Mouse (Mus musculus) E14TG2a.4 (cell line): ENCODE data around the gene Aebp2.
A peak's percentile ranks its signal among the peaks of the same experiment; 100 is the strongest.

ENCODE experiments used
- H3K27me3 ChIP-seq: 2 replicates; pipeline ENCODE4 v1.6.1; 2014; ENCODE audit warnings: low read length, control low read depth; ENCODE audit not compliant: insufficient read depth
- H3K36me3 ChIP-seq: 2 replicates; pipeline ENCODE4 v1.6.1; 2014; ENCODE audit warnings: low read length, control low read depth; ENCODE audit not compliant: insufficient read depth
- H3K4me1 ChIP-seq: replicated peaks from 2 replicates; pipeline ENCODE4 v1.6.1; 2014; ENCODE audit warnings: low read depth, low read length, control low read depth
- H3K4me3 ChIP-seq: replicated peaks from 2 replicates; pipeline ENCODE4 v1.5.1; 2014; ENCODE audit warnings: mild to moderate bottlenecking, low read length
- H3K9me3 ChIP-seq: 2 replicates; pipeline ENCODE4 v1.6.1; 2014; ENCODE audit warnings: low read length, control low read depth
- CTCF ChIP-seq: conservative IDR thresholded peaks from 2 replicates; pipeline ENCODE4 v1.5.1; 2014; ENCODE audit warnings: low read length
- NANOG ChIP-seq: IDR thresholded peaks from 2 replicates; pipeline ENCODE4 v1.6.1; 2014; ENCODE audit warnings: borderline replicate concordance, low read length, mixed read lengths
- POU5F1 ChIP-seq: IDR thresholded peaks from 2 replicates; pipeline ENCODE4 v1.6.1; 2014; ENCODE audit warnings: low read length, borderline replicate concordance

Aebp2 gene

DNA sequence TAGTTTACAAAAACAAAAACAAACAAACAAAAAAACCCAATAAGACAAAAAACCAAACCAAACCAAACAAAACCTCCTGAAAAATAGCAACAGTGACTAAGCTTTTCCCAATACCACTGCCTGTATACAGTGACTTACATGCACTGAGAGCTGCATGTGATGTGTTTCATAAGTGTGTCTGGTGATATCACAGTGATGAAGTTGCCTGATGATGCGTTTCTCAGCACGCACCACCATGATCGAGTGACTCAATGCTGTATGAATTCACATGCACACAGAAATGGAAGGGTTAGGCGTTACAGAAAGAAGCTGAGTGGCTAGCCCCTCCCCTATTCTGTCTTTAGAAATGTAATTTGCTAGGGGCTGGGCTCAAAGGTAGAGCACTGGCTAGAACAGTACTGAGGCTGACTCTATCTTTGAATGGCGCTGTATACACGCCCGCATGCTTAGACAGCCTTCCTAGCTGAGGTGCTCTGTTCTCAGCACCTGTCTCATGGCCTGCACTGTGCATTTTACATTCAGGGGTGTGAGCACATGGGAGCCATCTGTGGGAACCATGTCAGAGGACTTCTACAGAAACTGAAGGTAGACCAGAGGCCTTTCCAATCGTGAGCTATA lies 44.9 kb downstream of the Aebp2 start:
- H3K4me1 ChIP-seq: peaks cover 42% of the 10 kb centered on the region
- peaks cover 16% of the 10 kb centered on the region for H3K9me3 ChIP-seq
- no peak overlapping the region for H3K4me3 ChIP-seq
- H3K36me3 ChIP-seq: 0 out of 2 replicates have a peak, but pooled peaks cover 5% of the 10 kb centered on the region
- no peak for TF ChIP-seq POU5F1
- no peak for TF ChIP-seq NANOG
- TF ChIP-seq CTCF: no peak
- H3K27me3 ChIP-seq: no peaks in the 10 kb centered on the region

DNA sequence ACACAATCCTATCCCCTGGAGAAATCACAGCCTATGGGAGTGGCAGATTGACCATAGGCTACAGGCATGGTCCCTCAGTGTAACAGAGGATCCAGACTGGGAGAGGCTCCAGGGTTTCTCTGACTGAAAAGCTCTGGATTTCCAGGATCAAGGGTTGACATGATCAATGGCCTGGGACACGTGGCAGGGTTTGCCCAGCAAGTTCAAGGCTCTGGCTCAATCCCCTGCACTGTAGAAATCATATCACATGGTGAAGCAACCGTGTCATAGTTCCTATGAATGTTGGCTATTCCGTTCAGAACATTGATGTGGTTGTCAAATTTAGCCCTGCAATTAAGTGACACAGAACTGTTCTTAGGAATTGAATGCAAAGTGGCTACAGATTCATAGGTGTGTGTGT lies 52.0 kb downstream of the Aebp2 start:
- Histone ChIP-seq H3K9me3 (peaks cover 16% of the 10 kb centered on the region), H3K4me1 (peaks cover 59% of the 10 kb centered on the region), H3K36me3 (no peaks in the 10 kb centered on the region), H3K4me3 (no peak overlapping the region), H3K27me3 (no peaks in the 10 kb centered on the region)
- TF ChIP-seq CTCF: no peak
- TF ChIP-seq NANOG: no peak
- no peak for TF ChIP-seq POU5F1

DNA sequence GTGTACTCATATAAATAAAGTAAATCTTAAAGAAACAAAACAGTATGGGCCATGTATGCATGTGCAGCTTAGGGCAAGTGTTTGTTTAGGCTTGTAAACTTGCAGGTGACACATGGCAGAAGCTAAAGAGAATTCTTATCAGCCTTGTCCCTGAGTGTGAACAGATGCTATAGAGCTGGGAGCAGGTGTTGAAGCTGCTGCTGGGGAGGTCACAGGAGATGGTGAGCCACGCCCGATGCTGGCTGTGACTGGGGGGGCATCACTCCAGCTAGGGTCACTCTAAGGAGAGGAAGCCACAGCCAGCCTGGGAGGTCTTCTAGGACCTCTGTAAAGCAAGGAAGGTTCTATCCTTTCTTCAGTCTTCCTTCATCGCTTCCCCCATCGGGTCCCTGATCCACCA lies 53.6 kb downstream of the Aebp2 start:
- Histone ChIP-seq H3K4me3 (no peak overlapping the region), H3K9me3 (no peaks in the 10 kb centered on the region), H3K4me1 (peaks cover 65% of the 10 kb centered on the region), H3K27me3 (no peaks in the 10 kb centered on the region), H3K36me3 (no peaks in the 10 kb centered on the region)
- no peak for TF ChIP-seq NANOG

DNA sequence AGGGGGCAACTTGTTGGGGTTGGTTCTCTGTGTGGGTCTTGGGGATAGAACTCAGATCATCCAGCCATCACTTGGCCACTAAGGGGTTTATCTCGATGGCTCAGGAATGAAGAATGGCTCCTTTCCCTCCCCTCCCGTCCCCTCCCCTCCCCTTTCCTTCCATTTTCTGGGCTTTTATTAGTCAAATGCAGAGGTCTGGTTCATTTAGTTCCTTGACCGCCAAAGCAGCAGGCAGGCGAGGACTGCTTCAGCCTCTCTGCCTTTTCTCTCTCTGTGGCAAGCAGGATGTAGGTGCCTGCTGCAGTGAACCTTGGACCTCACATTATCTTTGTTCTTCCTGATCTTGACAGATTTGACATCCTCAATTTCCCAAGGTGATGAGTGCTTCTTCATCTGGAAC lies 54.6 kb downstream of the Aebp2 start:
- TF ChIP-seq POU5F1: no peak
- TF ChIP-seq CTCF: no peak
- TF ChIP-seq NANOG: no peak
- Histone ChIP-seq H3K4me3 (no peak overlapping the region), H3K4me1 (peaks cover 70% of the 10 kb centered on the region), H3K9me3 (no peaks in the 10 kb centered on the region), H3K36me3 (no peaks in the 10 kb centered on the region), H3K27me3 (no peaks in the 10 kb centered on the region)

DNA sequence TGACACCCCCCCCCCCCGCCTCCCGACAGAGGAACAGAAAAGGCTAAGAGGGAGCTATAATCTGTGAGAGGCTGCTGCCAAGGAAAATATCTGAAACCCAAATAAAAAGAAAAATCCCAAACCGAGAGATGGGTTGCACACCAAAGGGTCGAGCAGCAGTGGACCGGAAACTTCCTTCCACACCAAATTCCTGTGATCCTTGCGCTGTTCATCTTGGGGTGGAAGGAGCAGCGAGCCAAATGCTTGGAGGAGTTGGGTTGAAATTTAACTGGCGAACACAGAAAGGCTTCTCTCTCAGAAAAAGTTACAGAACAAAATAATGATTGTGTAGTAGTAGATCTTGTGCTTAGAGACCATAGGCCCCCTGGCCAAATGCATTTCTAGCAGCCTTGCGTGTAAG lies 55.5 kb downstream of the Aebp2 start:
- no peaks in the 10 kb centered on the region for H3K9me3 ChIP-seq
- no peak overlapping the region for H3K4me3 ChIP-seq
- H3K36me3 ChIP-seq: no peaks in the 10 kb centered on the region
- peaks cover 79% of the 10 kb centered on the region for H3K4me1 ChIP-seq
- TF ChIP-seq NANOG (no peak), CTCF (no peak)
- H3K27me3 ChIP-seq: no peaks in the 10 kb centered on the region

DNA sequence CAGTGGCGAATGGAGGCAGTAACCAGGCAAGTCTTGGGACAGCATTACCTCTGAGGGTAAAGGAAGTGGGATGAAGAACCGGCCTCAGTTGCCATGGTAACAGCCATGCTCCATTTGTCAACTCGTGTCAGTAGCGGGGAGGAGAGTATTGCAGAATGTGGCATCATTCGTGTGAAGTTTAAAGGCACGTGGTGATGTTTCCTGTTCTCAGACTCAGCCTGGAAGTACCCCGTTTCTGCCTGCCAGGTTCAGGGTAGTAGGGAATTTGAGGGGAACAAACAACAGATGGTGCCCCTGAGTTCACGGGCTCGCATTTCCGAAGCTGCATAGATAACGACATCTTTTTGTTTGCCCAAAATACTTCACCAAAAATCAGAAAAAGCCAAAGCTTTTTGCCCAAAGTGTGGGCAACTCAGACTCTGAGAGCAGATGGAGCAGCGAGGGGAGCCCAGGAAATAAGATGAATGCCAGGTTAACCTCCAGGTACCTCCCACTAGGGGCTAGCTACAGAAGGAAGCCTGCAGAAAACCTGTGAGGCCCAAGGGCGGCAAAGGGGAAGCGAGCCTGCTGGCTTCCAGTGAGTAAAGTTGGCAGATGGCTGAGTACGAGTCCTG lies 56.3 kb downstream of the Aebp2 start:
- Histone ChIP-seq H3K36me3 (no peaks in the 10 kb centered on the region), H3K9me3 (no peaks in the 10 kb centered on the region), H3K4me3 (no peak overlapping the region), H3K4me1 (peaks cover 80% of the 10 kb centered on the region), H3K27me3 (no peaks in the 10 kb centered on the region)
- TF ChIP-seq CTCF (no peak), NANOG (no peak), POU5F1 (no peak)

DNA sequence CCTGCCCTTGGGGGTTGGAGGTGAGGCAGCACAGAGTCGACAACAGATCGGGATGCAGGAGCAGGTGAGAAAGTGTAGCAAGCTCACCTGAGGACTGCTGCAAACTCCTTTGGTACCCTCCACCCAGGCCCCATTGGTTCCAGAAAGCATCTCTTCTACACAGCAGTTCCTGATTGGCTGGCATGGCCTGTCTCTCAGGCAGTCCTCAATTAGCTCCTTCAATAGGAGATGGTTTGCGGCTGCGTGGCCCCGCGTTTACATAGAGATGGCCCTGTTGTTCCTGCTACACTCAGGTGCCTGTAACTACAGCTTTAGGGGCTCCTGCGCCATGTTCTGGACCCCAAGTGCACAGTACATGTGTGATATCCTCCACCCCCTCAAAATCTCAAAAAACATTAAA lies 58.2 kb downstream of the Aebp2 start:
- Histone ChIP-seq H3K4me3 (0 out of 2 replicates have a peak overlapping the region, but pooled peaks have one; percentile 17), H3K9me3 (peaks cover 15% of the 10 kb centered on the region), H3K27me3 (no peaks in the 10 kb centered on the region), H3K4me1 (peaks cover 77% of the 10 kb centered on the region), H3K36me3 (no peaks in the 10 kb centered on the region)
- TF ChIP-seq NANOG: no peak
- TF ChIP-seq CTCF: no peak
- no peak for TF ChIP-seq POU5F1

DNA sequence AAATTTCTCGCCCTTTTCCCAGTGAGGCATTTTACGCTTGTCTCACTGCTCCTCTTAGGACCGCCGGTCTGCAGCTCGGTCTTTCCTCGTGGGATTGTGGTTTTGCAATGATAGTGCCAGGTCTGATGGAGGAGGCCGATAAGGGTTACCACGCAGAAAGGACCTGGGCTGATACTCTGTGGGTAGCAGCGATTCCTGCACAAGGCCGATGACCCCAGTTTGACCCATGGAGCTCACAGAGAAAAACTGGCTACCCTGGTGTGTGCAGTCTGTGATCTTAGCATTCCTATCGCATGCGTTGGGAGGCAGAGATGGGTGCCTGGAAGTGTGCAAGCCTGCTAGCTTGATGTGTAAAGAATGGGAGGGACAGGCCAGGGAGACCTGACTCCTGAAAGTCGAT lies 60.4 kb downstream of the Aebp2 start:
- Histone ChIP-seq H3K9me3 (peaks cover 17% of the 10 kb centered on the region), H3K4me3 (no peak overlapping the region; the same call in 1 of the 2 replicates), H3K4me1 (peaks cover 56% of the 10 kb centered on the region), H3K36me3 (no peaks in the 10 kb centered on the region), H3K27me3 (no peaks in the 10 kb centered on the region)
- TF ChIP-seq POU5F1: no peak
- no peak for TF ChIP-seq CTCF
- no peak for TF ChIP-seq NANOG

DNA sequence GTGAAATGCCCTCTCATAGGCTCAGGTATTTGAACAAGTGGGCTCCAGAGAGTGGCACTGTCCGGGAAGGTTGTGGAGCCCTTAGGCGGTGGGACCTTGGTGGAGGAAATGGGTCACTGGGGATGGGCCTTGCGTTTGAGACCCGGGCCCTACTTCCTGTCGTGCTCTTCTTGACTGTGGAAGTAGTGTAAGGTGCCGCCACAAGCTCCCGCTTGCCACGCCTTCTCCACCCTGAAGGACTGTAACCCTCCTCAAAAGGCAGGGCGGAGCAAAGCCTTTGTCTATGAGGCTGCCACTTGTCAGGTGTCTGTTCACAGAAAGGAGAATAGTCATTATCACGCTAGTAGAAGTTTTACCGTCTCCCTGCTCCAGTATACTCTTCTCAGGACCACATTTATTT lies 61.9 kb downstream of the Aebp2 start:
- H3K4me3 ChIP-seq: peak overlapping the region; percentile 43; the same call in 1 of the 2 replicates
- no peaks in the 10 kb centered on the region for H3K27me3 ChIP-seq
- no peaks in the 10 kb centered on the region for H3K36me3 ChIP-seq
- peaks cover 45% of the 10 kb centered on the region for H3K4me1 ChIP-seq
- TF ChIP-seq CTCF (no peak), POU5F1 (no peak), NANOG (no peak)
- H3K9me3 ChIP-seq: peaks cover 17% of the 10 kb centered on the region
